Mouse (Mus musculus) c-Kit-positive CD71-positive TER-119-negative erythroid progenitor cells, embryonic 14.5 days (primary cell): ENCODE results near the gene Olfr1500.
"Not testable (repeated sequence)": the region's sequence is repeated elsewhere in the genome, so short reads cannot be mapped to it uniquely, and the experiment has no call there.

Source experiments
- DNase-seq: peaks from one replicate; pipeline ENCODE4 v3.0.0-alpha.2; 2013; ENCODE audit warnings: low read depth

Olfr1500 gene

GRCm38 (mm10) chr19:13830388-13830787 is at the start of gene Olfr1500:
Gene Olfr1500, minus strand, starts transcription at chr19:13830488.
- DNase-seq, result no peak

- no peak for DNase-seq
These were observed 31.2 kb upstream of the Olfr1500 start, which contains the start of gene Olfr1502 for GRCm38 (mm10) chr19:13861495-13861894. Gene Olfr1502, plus strand, starts transcription at chr19:13861795.

- DNase-seq, result not testable (repeated sequence)
These were observed 20.3 kb upstream of the Olfr1500 start, which contains the start of gene Olfr1501 for GRCm38 (mm10) chr19:13850592-13850991. Gene Olfr1501, minus strand, starts transcription at chr19:13850692.

- DNase-seq, result no peak
These were observed 1.8 kb downstream of the Olfr1500 start for GRCm38 (mm10) chr19:13828447-13828846.

- no peak for DNase-seq
These were observed 9.4 kb downstream of the Olfr1500 start for GRCm38 (mm10) chr19:13820847-13821246.

GRCm38 (mm10) chr19:13819347-13819746 is 10.9 kb downstream of the Olfr1500 start, which contains the start of gene Olfr1499:
Gene Olfr1499, minus strand, starts transcription at chr19:13819447.
- DNase-seq, result no peak

- DNase-seq, result no peak
These were observed 11.5 kb downstream of the Olfr1500 start for GRCm38 (mm10) chr19:13818827-13819226.

GRCm38 (mm10) chr19:13812823-13813222 is 17.5 kb downstream of the Olfr1500 start:
- DNase-seq, result no peak

- DNase-seq, result not testable (repeated sequence)
These were observed 24.8 kb downstream of the Olfr1500 start for GRCm38 (mm10) chr19:13805486-13805885.

- DNase-seq, result no peak
These were observed 32.2 kb downstream of the Olfr1500 start, which contains the start of gene Olfr1497 for GRCm38 (mm10) chr19:13798102-13798501. Gene Olfr1497, minus strand, starts transcription at chr19:13798202.

GRCm38 (mm10) chr19:13777578-13777977 is 52.7 kb downstream of the Olfr1500 start, which contains the start of gene Olfr1496:
Gene Olfr1496, plus strand, starts transcription at chr19:13777878.
- DNase-seq, result no peak
